Mouse (Mus musculus) testis, adult 2 months (tissue): Measurements from ENCODE around the gene Map3k20. TPM values are rescaled to one million over a fixed set of nuclear protein-coding genes. Genes with fewer than 3 reads are reported as not detected.

ENCODE experiments used
- H3K27ac ChIP-seq: fragments of 200-500 bp; 2 replicates; pipeline ENCODE4 v1.5.1; 2012; ENCODE audit warnings: low read depth, low read length; ENCODE audit not compliant: control insufficient read depth, insufficient read depth
- H3K27me3 ChIP-seq: fragments of 200-500 bp; 2 replicates; pipeline ENCODE4 v1.6.1; 2012; ENCODE audit warnings: mild to moderate bottlenecking, low read length, moderate library complexity; ENCODE audit not compliant: control insufficient read depth, insufficient read depth
- H3K36me3 ChIP-seq: fragments of 200-500 bp; 2 replicates; pipeline ENCODE4 v1.6.1; 2012; ENCODE audit warnings: mild to moderate bottlenecking, low read length; ENCODE audit not compliant: control insufficient read depth, insufficient read depth
- H3K4me1 ChIP-seq: fragments of 200-500 bp; 2 replicates; pipeline ENCODE4 v1.6.1; 2012; ENCODE audit warnings: low read length; ENCODE audit not compliant: control insufficient read depth, insufficient read depth
- H3K4me3 ChIP-seq: fragments of 200-500 bp; 2 replicates; pipeline ENCODE4 v1.5.1; 2012; ENCODE audit warnings: low read depth, mild to moderate bottlenecking, low read length, moderate library complexity, mixed read lengths; ENCODE audit not compliant: control insufficient read depth
- CTCF ChIP-seq: fragments of 200-500 bp; IDR thresholded peaks from 2 replicates; pipeline ENCODE4 v1.5.1; 2012; ENCODE audit warnings: low read depth, mild to moderate bottlenecking, inconsistent platforms, low read length, moderate library complexity; ENCODE audit not compliant: control insufficient read depth, insufficient read depth, insufficient replicate concordance
- POLR2A ChIP-seq: fragments of 200-500 bp; IDR thresholded peaks from 2 replicates; pipeline ENCODE4 v1.6.1; 2012; ENCODE audit warnings: low read depth, mild to moderate bottlenecking, inconsistent platforms, low read length, moderate library complexity; ENCODE audit not compliant: control insufficient read depth
- polyA plus RNA-seq: library from polyadenylated mRNA; depleted of rRNA; stranded (reverse); fragments of >200 nt; gene quantifications from 2 replicates; pipeline ENCODE4 v1.2.3, GENCODE M21; 2012

Map3k20 gene
- polyA plus RNA-seq, 1 experiment = 2.8 TPM

GRCm38 (mm10) chr2:72438941-72439533 is 153.6 kb downstream of the Map3k20 start:
- Histone ChIP-seq H3K27me3 (no peaks in the 10 kb centered on the region), H3K27ac (no peak overlapping the region), H3K4me1 (peaks cover 2% of the 10 kb centered on the region; the same call in 1 of the 2 replicates), H3K4me3 (no peak overlapping the region), H3K36me3 (no peaks in the 10 kb centered on the region)
- TF ChIP-seq CTCF (no peak), POLR2A (no peak)

GRCm38 (mm10) chr2:72441010-72441409 is 155.6 kb downstream of the Map3k20 start:
- H3K27ac ChIP-seq = no peak overlapping the region
- H3K36me3 ChIP-seq = no peaks in the 10 kb centered on the region
- no peak overlapping the region; the same call in 1 of the 2 replicates for H3K4me3 ChIP-seq
- H3K27me3 ChIP-seq = no peaks in the 10 kb centered on the region
- TF ChIP-seq CTCF (no peak), POLR2A (no peak)
- peaks cover 2% of the 10 kb centered on the region; the same call in 1 of the 2 replicates for H3K4me1 ChIP-seq

GRCm38 (mm10) chr2:72442825-72443224 is 157.4 kb downstream of the Map3k20 start:
- TF ChIP-seq CTCF (no peak), POLR2A (no peak)
- Histone ChIP-seq H3K4me1 (peaks cover 2% of the 10 kb centered on the region; the same call in 1 of the 2 replicates), H3K4me3 (no peak overlapping the region), H3K27me3 (no peaks in the 10 kb centered on the region), H3K36me3 (no peaks in the 10 kb centered on the region), H3K27ac (no peak overlapping the region)

- no peak overlapping the region for H3K4me3 ChIP-seq
- no peak for TF ChIP-seq CTCF
- no peak for TF ChIP-seq POLR2A
Measured at GRCm38 (mm10) chr2:72443960-72444359, 158.5 kb downstream of the Map3k20 start.

GRCm38 (mm10) chr2:72446106-72446505 is 160.7 kb downstream of the Map3k20 start:
- Histone ChIP-seq H3K4me1 (peaks cover 2% of the 10 kb centered on the region; the same call in 1 of the 2 replicates), H3K36me3 (no peaks in the 10 kb centered on the region), H3K4me3 (no peak overlapping the region), H3K27ac (no peak overlapping the region), H3K27me3 (no peaks in the 10 kb centered on the region)
- TF ChIP-seq POLR2A (no peak), CTCF (no peak)

More at GRCm38 (mm10) chr2:72443960-72444359, 158.5 kb downstream of the Map3k20 start:
- Histone ChIP-seq H3K4me1 (peaks cover 2% of the 10 kb centered on the region; the same call in 1 of the 2 replicates), H3K27ac (no peak overlapping the region), H3K27me3 (no peaks in the 10 kb centered on the region), H3K36me3 (no peaks in the 10 kb centered on the region)

- TF ChIP-seq CTCF = no peak
- no peak for TF ChIP-seq POLR2A
- H3K27ac ChIP-seq = no peak overlapping the region
- H3K27me3 ChIP-seq = no peaks in the 10 kb centered on the region
- H3K4me1 ChIP-seq = peaks cover under 1% of the 10 kb centered on the region; the same call in 1 of the 2 replicates
- H3K4me3 ChIP-seq = no peak overlapping the region
- no peaks in the 10 kb centered on the region for H3K36me3 ChIP-seq
Measured at GRCm38 (mm10) chr2:72446615-72447014, 161.2 kb downstream of the Map3k20 start.

- no peak for TF ChIP-seq POLR2A
- no peak for TF ChIP-seq CTCF
- Histone ChIP-seq H3K4me3 (no peak overlapping the region), H3K36me3 (no peaks in the 10 kb centered on the region), H3K27ac (no peak overlapping the region), H3K27me3 (no peaks in the 10 kb centered on the region), H3K4me1 (no peaks in the 10 kb centered on the region)
Measured at GRCm38 (mm10) chr2:72453563-72453962, 168.1 kb downstream of the Map3k20 start.

GRCm38 (mm10) chr2:72456189-72456588 is 170.8 kb downstream of the Map3k20 start:
- Histone ChIP-seq H3K27me3 (no peaks in the 10 kb centered on the region), H3K36me3 (no peaks in the 10 kb centered on the region), H3K4me1 (no peaks in the 10 kb centered on the region), H3K4me3 (no peak overlapping the region), H3K27ac (no peak overlapping the region)
- TF ChIP-seq CTCF (no peak), POLR2A (no peak)
